Mouse (Mus musculus) CH12.LX (cell line): ENCODE measurements around the gene Pde6b. TPM values are rescaled to one million over a fixed set of nuclear protein-coding genes. Genes with fewer than 3 reads are reported as not detected.

Source experiments
- DNase-seq: peaks from one replicate; pipeline ENCODE4 v3.0.0-alpha.2; 2013; ENCODE audit errors: extremely low read depth
- H3K27ac ChIP-seq: 2 replicates; pipeline ENCODE4 v1.5.1; 2012; ENCODE audit warnings: low read depth, mild to moderate bottlenecking, control low read depth, moderate library complexity; ENCODE audit not compliant: insufficient read depth
- H3K27me3 ChIP-seq: replicated peaks from 2 replicates; pipeline ENCODE3; 2012; ENCODE audit warnings: inconsistent platforms
- H3K36me3 ChIP-seq, 2 experiments: replicated peaks in 1 of 2; 2 replicates each; pipeline versions ENCODE3 to v1.6.1; 2012; ENCODE audit warnings: inconsistent platforms in 1 of 2, low read length in 1 of 2, mild to moderate bottlenecking in 1 of 2, mixed read lengths in 1 of 2, moderate library complexity in 1 of 2; ENCODE audit not compliant: control insufficient read depth in 1 of 2, insufficient read depth in 1 of 2
- H3K4me1 ChIP-seq, 2 experiments: 2 replicates each; pipeline ENCODE4 v1.6.1; 2012; ENCODE audit warnings: inconsistent platforms in 1 of 2, moderate library complexity in 1 of 2; ENCODE audit not compliant: insufficient read depth in 2 of 2, control insufficient read depth in 1 of 2
- H3K4me2 ChIP-seq: 2 replicates; pipeline ENCODE4 v1.6.1; 2012; ENCODE audit warnings: low read depth, mild to moderate bottlenecking, control low read depth; ENCODE audit not compliant: poor library complexity, insufficient read depth, severe bottlenecking
- H3K4me3 ChIP-seq, 3 experiments: fragments of 150-350 bp in 1 of 3; sonication (generic) in 1 of 3; replicated peaks in 1 of 3; 2 replicates each; pipeline versions ENCODE3 to v1.5.1; 2011 to 2012; ENCODE audit warnings: low read depth in 2 of 3, low read length in 2 of 3, mild to moderate bottlenecking in 2 of 3, moderate library complexity in 2 of 3, control low read depth in 1 of 3, improper control_type of control experiment in 1 of 3, inconsistent platforms in 1 of 3, mixed read lengths in 1 of 3; ENCODE audit not compliant: poor library complexity in 1 of 3
- H3K79me2 ChIP-seq: replicated peaks from 2 replicates; pipeline ENCODE4 v1.6.1; 2012; ENCODE audit warnings: mild to moderate bottlenecking, moderate library complexity; ENCODE audit not compliant: control insufficient read depth, poor library complexity, insufficient read depth, severe bottlenecking; ENCODE audit errors: extremely low read depth
- H3K9ac ChIP-seq: 2 replicates; pipeline ENCODE4 v1.6.1; 2012; ENCODE audit warnings: low read depth, mild to moderate bottlenecking, control low read depth, moderate library complexity; ENCODE audit not compliant: insufficient read depth
- H3K9me3 ChIP-seq: replicated peaks from 2 replicates; pipeline ENCODE3; 2012; ENCODE audit warnings: low read length, inconsistent platforms, mixed read lengths
- E2F4 ChIP-seq: IDR thresholded peaks from 2 replicates; pipeline ENCODE4 v1.6.1; 2011; ENCODE audit warnings: low read depth, low read length, improper control_type of control experiment; ENCODE audit not compliant: insufficient replicate concordance
- EP300 ChIP-seq: IDR thresholded peaks from 2 replicates; pipeline ENCODE4 v1.6.1; 2011; ENCODE audit warnings: low read length, improper control_type of control experiment
- HCFC1 ChIP-seq: IDR thresholded peaks from 2 replicates; pipeline ENCODE4 v1.6.1; 2012; ENCODE audit warnings: low read depth, mild to moderate bottlenecking, inconsistent platforms, low read length, improper control_type of control experiment
- KAT2A ChIP-seq: IDR thresholded peaks from 2 replicates; pipeline ENCODE4 v1.6.1; 2012; ENCODE audit warnings: low read length, improper control_type of control experiment, inconsistent platforms; ENCODE audit not compliant: insufficient replicate concordance
- MEF2A ChIP-seq: IDR thresholded peaks from 2 replicates; pipeline ENCODE4 v1.6.1; 2014; ENCODE audit warnings: low read depth, mild to moderate bottlenecking, inconsistent platforms, low read length, improper control_type of control experiment, borderline replicate concordance
- MXI1 ChIP-seq: IDR thresholded peaks from 2 replicates; pipeline ENCODE4 v1.6.1; 2011; ENCODE audit warnings: mild to moderate bottlenecking, low read depth, low read length, improper control_type of control experiment
- NELFE ChIP-seq: IDR thresholded peaks from 2 replicates; pipeline ENCODE4 v1.6.1; 2011; ENCODE audit warnings: low read depth, low read length, improper control_type of control experiment
- NRF1 ChIP-seq: IDR thresholded peaks from 2 replicates; pipeline ENCODE4 v1.6.1; 2014; ENCODE audit warnings: low read depth, mild to moderate bottlenecking, inconsistent platforms, low read length, improper control_type of control experiment, moderate library complexity
- POLR2AphosphoS2 ChIP-seq: IDR thresholded peaks from 2 replicates; pipeline ENCODE4 v1.6.1; 2011; ENCODE audit warnings: low read depth, low read length, improper control_type of control experiment
- RCOR1 ChIP-seq: conservative IDR thresholded peaks from 2 replicates; pipeline ENCODE4 v1.6.1; 2012; ENCODE audit warnings: low read depth, mild to moderate bottlenecking, inconsistent platforms, low read length, improper control_type of control experiment
- SIN3A ChIP-seq: IDR thresholded peaks from 2 replicates; pipeline ENCODE4 v1.6.1; 2012; ENCODE audit warnings: low read length, improper control_type of control experiment, inconsistent platforms
- USF1 ChIP-seq: IDR thresholded peaks from 2 replicates; pipeline ENCODE4 v1.6.1; 2014; ENCODE audit warnings: low read depth, mild to moderate bottlenecking, inconsistent platforms, low read length, improper control_type of control experiment
- USF2 ChIP-seq: conservative IDR thresholded peaks from 2 replicates; pipeline ENCODE4 v1.6.1; 2011; ENCODE audit warnings: low read depth, low read length, improper control_type of control experiment
- dilution Hi-C: fragments of 300-500 bp; cut with MboI; formaldehyde crosslinking; loops from 2 replicates; pipeline ENCODE4 v1.14.3; 2020; ENCODE audit warnings: low sequenced_read_pairs; ENCODE audit not compliant: extremely low pct_unique_long_range_greater_than_20kb, extremely low pct_ligation_motif_present
- in situ Hi-C: fragments of 300-500 bp; cut with MboI; formaldehyde crosslinking; loops from 3 replicates; pipeline ENCODE4 v1.14.3; 2019; ENCODE audit warnings: low sequenced_read_pairs, low pct_ligation_motif_present, low pct_unique_long_range_greater_than_20kb, mixed read lengths
- polyA plus RNA-seq: library from polyadenylated mRNA; unstranded; fragments of >175 nt; gene quantifications from 2 replicates; pipeline ENCODE4 v1.2.1, GENCODE M21; 2012; ENCODE audit warnings: low read depth; ENCODE audit not compliant: insufficient read length
- total RNA-seq, 2 experiments: library from RNA; depleted of rRNA; stranded (reverse); fragments of 300-350 nt in 1 of 2; fragments of >200 nt in 1 of 2; gene quantifications; 2 replicates each; pipeline ENCODE4 v1.2.3; 2012 to 2014

Pde6b gene
- total and polyA plus RNA-seq, 3 experiments, result 0.11 TPM; not detected in 2

GRCm38 (mm10) chr5:108368446-108368845, 19.7 kb upstream of the Pde6b start:
- Histone ChIP-seq H3K4me1 (peaks cover 2 to 3% of the 10 kb centered on the region in 2 experiments; a peak in 2 of 4 replicates), H3K27me3 (peaks cover 12% of the 10 kb centered on the region), H3K9me3 (peaks cover 21% of the 10 kb centered on the region), H3K36me3 (no peaks in the 10 kb centered on the region), H3K79me2 (no peaks in the 10 kb centered on the region), H3K4me2 (no peak overlapping the region; the same call in 1 of the 2 replicates), H3K27ac (no peak overlapping the region), H3K4me3 (no peak overlapping the region), H3K9ac (no peak overlapping the region)
- in situ Hi-C loops, result no loop called here
- TF ChIP-seq USF1 (no peak), HCFC1 (no peak), MEF2A (no peak)
- dilution Hi-C loops, result no loop called here
- DNase-seq, result no peak

- Histone ChIP-seq H3K4me2 (peak overlapping the region; percentile 27), H3K79me2 (no peaks in the 10 kb centered on the region), H3K27me3 (peaks cover 12% of the 10 kb centered on the region), H3K4me1 (peaks cover 2 to 8% of the 10 kb centered on the region in 2 experiments; a peak in 3 of 4 replicates), H3K36me3 (no peaks in the 10 kb centered on the region), H3K9ac (no peak overlapping the region), H3K4me3 (no peak overlapping the region), H3K9me3 (peaks cover 21% of the 10 kb centered on the region), H3K27ac (no peak overlapping the region)
- dilution Hi-C loops, result no loop called here
- in situ Hi-C loops, result no loop called here
- DNase-seq, result no peak
- TF ChIP-seq E2F4 (no peak), NRF1 (0 out of 2 replicates have a peak, but pooled peaks have one; percentile 45)
These were observed 19.2 kb upstream of the Pde6b start for GRCm38 (mm10) chr5:108368851-108369621.

GRCm38 (mm10) chr5:108369964-108370363, 18.2 kb upstream of the Pde6b start:
- H3K27me3 ChIP-seq, result peaks cover 12% of the 10 kb centered on the region
- no peak overlapping the region for H3K4me3 ChIP-seq
- TF ChIP-seq KAT2A (no peak), E2F4 (no peak), POLR2AphosphoS2 (no peak), SIN3A (no peak), USF2 (no peak), MXI1 (no peak), RCOR1 (no peak), NELFE (no peak), EP300 (no peak)
- TF ChIP-seq, all 38 proteins: peak for 0
- in situ Hi-C loops (no loop called here), dilution Hi-C loops (no loop called here)
- Histone ChIP-seq H3K9me3 (peaks cover 21% of the 10 kb centered on the region), H3K4me2 (no peak overlapping the region), H3K4me1 (peaks cover 2 to 12% of the 10 kb centered on the region in 2 experiments; a peak in 3 of 4 replicates), H3K9ac (no peak overlapping the region), H3K27ac (no peak overlapping the region), H3K36me3 (no peaks in the 10 kb centered on the region), H3K79me2 (no peaks in the 10 kb centered on the region)
- DNase-seq, result no peak
